Mouse (Mus musculus): ENCODE measurements around the gene Lef1. TPM values are rescaled to one million over a fixed set of nuclear protein-coding genes. Genes with fewer than 3 reads are reported as not detected.

The Lef1 gene
- polyA plus RNA-seq, 1 experiment from 2014 or later: 29.3 TPM

DNA sequence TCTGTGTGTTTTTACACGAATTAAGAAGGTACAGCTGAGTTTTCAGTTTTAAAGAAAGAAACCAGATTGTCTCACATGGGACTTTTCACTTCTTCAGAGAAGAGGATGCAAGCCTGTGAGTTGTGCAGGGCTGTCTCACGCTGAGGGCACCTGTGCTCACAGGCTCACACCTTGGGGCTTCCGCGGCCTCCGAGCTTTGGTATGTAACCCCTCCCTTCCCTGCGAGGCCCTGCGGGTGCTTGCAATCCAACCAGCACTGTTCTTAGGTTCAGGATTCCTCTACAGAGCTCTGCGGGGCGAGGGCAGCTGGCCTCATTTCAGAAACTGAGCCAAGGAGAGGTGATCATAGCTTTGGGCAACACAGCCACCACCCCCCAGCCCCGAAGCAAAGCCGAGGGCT is 46.1 kb downstream of the Lef1 start:
- peaks cover 33% of the 10 kb centered on the region for H3K4me1 ChIP-seq
- no peak for DNase-seq (ENCODE audit: low spot score)
- peak overlapping the region; percentile 67 for H3K27ac ChIP-seq
- H3K36me3 ChIP-seq: no peaks in the 10 kb centered on the region
- H3K27me3 ChIP-seq (ENCODE audit: insufficient read depth, poor library complexity, severe bottlenecking): no peaks in the 10 kb centered on the region
- no peaks in the 10 kb centered on the region for H3K9me3 ChIP-seq
- H3K4me3 ChIP-seq: 0 out of 2 replicates have a peak overlapping the region, but pooled peaks have one; percentile 15
- 29% methylated on average over 11 of the region's 11 CpGs for WGBS

DNA sequence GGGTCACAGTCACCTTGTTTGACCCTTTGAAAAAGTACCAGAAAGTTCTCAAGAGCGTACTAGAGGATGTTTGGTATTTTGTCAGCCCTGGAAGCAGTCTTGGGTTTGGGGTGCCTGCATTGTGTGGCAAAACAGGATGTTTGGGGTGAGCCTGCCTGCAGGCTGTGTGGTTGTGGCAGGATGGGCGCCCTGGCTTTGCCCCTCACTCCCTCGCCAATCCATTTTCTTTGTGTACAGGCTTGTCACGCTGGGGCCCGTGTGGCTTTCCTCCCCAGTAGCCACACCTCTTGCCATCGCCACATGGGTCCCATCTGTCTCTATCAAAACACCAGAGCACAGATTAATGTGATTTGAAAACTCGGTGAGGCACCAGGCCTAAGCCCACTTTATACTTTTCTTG is 47.2 kb downstream of the Lef1 start:
- 56% methylated on average over 7 of the region's 7 CpGs for WGBS
- peaks cover 40% of the 10 kb centered on the region for H3K4me1 ChIP-seq

DNA sequence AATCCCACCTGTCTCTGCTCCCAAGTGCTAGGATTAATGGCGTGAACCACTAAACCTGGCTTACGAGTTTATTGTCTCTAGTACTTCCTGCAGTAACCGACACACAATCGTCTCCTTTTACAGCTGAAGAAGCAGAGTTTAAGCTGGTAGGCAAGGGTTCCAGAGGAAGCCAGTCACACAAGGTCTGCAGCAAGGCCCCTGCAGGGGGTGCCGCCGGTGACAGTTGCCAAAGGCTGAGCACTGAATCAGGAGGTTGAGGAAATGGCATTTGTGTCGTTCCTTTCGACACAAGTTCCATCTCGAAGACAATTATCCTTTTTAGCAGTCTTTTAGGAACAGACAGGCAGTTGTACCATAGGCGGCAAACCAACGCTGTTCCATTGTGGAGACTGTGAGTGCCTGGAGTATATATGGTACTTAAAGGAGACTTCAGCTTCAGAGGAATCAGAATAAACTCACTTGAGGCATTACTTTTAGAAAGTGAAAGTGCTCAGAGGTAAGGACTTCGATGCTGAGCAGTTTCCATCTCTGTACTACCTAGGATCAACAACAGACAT is 49.0 kb downstream of the Lef1 start:
- no peaks in the 10 kb centered on the region for H3K27me3 ChIP-seq (ENCODE audit: insufficient read depth, poor library complexity, severe bottlenecking)
- no peak overlapping the region for H3K4me3 ChIP-seq
- no peaks in the 10 kb centered on the region for H3K36me3 ChIP-seq
- 51% methylated on average over 12 of the region's 12 CpGs for WGBS
- DNase-seq (ENCODE audit: low spot score): no peak
- peaks cover 40% of the 10 kb centered on the region for H3K4me1 ChIP-seq
- H3K9me3 ChIP-seq: no peaks in the 10 kb centered on the region
- no peak overlapping the region for H3K27ac ChIP-seq

More for the DNA sequence above, 47.2 kb downstream of the Lef1 start:
- H3K9me3 ChIP-seq: no peaks in the 10 kb centered on the region
- H3K4me3 ChIP-seq: no peak overlapping the region
- H3K27ac ChIP-seq: no peak overlapping the region
- DNase-seq (ENCODE audit: low spot score): no peak
- H3K36me3 ChIP-seq: no peaks in the 10 kb centered on the region
- H3K27me3 ChIP-seq (ENCODE audit: insufficient read depth, poor library complexity, severe bottlenecking): no peaks in the 10 kb centered on the region

DNA sequence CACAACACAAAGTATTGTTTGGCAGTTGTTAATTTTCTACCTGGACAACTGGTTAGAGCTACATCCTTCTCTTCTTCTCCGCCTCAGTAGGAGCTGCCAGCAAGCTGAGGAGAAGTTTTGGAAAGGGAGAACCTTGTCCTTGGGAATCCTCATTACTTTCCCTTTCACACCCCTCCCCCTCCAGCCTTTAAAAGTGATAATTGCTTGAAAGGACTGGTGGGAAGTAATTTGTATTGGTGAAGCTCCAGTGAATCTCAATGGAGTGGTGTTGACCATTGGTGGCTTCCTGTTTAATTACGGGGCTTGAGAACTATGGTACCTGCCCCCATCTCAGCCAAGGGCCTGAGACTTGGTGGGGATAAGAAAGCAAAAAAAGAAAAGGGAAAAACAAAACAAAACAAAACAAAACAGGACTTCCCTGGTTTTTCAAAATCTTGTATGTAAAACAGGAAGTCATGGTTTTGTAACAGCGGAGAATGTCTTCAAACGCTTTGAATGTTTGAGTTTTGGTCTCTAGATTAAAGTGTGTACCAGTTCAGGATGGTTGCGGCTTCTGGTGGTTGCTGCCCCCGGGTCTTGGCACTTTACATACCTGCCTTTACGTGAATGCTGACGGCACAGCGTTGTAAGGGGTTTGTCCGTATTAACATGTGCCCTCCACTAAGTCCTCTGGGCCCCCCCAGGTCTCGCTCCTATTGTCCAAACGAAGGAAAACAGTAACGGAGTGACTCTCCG is 49.8 kb downstream of the Lef1 start:
- Histone ChIP-seq H3K27ac (no peak overlapping the region), H3K4me3 (no peak overlapping the region), H3K4me1 (peaks cover 35% of the 10 kb centered on the region), H3K36me3 (no peaks in the 10 kb centered on the region), H3K27me3 (ENCODE audit: insufficient read depth, poor library complexity, severe bottlenecking) (no peaks in the 10 kb centered on the region), H3K9me3 (no peaks in the 10 kb centered on the region)
- WGBS: 75% methylated on average over 14 of the region's 14 CpGs
- DNase-seq (ENCODE audit: low spot score): no peak

DNA sequence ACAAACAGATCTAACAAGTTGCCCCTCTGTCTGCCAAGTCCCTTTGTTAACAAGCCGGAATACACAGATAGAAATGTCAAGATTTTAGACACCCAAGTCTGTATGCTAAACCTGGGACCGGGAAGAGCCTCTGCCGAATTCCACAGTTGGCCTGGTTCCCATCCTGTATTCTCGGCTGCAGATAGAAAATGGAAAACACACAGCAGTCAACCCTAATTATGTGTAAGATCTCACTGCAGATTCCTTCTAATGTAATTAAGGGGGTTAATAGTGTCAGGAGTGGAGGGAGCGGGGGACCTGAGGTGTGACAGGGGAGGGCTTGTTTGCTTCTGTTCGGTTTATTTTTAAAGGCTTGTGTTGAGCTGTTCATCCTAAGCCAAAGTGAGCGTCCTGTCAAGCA is 50.6 kb downstream of the Lef1 start:
- H3K4me1 ChIP-seq: peaks cover 27% of the 10 kb centered on the region
- H3K4me3 ChIP-seq: no peak overlapping the region
- no peak overlapping the region for H3K27ac ChIP-seq
- WGBS: 69% methylated on average over 7 of the region's 7 CpGs
- DNase-seq (ENCODE audit: low spot score): no peak
- no peaks in the 10 kb centered on the region for H3K36me3 ChIP-seq
- no peaks in the 10 kb centered on the region for H3K27me3 ChIP-seq (ENCODE audit: insufficient read depth, poor library complexity, severe bottlenecking)
- no peaks in the 10 kb centered on the region for H3K9me3 ChIP-seq

DNA sequence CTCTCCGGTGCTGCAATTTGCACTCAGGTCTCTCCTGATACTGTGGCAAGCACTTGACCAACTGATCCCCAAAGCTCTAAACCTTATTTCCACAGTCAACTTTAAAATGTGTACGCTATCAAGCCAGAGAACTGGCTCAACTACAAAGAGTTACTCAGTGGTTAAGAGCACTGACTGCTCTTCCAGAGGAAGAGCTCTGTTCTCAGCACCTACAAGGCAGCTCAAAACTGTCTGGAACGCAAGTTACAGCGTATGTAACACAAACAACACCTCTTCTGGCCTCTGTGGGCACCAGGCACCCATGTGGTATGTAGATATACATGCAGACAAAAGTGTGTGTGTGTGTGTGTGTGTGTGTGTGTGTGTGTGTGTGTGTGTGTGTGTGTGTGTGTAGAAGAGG is 57.5 kb downstream of the Lef1 start:
- no peaks in the 10 kb centered on the region for H3K9me3 ChIP-seq
- peaks cover 20% of the 10 kb centered on the region for H3K4me1 ChIP-seq
- no peak for DNase-seq (ENCODE audit: low spot score)
- no peak overlapping the region for H3K4me3 ChIP-seq
- no peaks in the 10 kb centered on the region for H3K27me3 ChIP-seq (ENCODE audit: insufficient read depth, poor library complexity, severe bottlenecking)
- no peaks in the 10 kb centered on the region for H3K36me3 ChIP-seq
- 84% methylated on average over 4 of the region's 4 CpGs for WGBS
- no peak overlapping the region for H3K27ac ChIP-seq

DNA sequence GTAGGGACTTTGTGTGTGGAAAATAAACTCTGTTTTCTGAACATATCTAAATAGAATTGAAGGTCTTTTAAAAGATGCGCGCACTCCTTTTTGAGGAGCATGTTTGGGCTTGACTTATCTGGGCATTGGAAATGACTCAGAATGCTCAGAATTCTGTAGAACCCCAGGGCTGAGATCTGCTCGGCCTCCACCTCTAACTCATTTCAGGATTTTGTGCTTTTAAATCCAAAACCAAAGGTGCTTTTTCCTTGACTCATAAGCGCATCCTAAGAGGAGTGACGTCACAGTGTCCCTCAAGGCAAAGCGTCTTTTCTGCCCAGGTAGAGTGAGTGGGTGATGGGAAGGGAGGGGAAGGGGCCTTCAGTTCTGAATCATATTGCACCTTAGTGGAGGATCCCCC is 58.9 kb downstream of the Lef1 start:
- peaks cover 30% of the 10 kb centered on the region for H3K4me1 ChIP-seq
- H3K9me3 ChIP-seq: no peaks in the 10 kb centered on the region
- H3K27ac ChIP-seq: no peak overlapping the region
- H3K27me3 ChIP-seq (ENCODE audit: insufficient read depth, poor library complexity, severe bottlenecking): no peaks in the 10 kb centered on the region
- H3K36me3 ChIP-seq: no peaks in the 10 kb centered on the region
- H3K4me3 ChIP-seq: no peak overlapping the region
- no peak for DNase-seq (ENCODE audit: low spot score)
- WGBS: 92% methylated on average over 6 of the region's 6 CpGs

DNA sequence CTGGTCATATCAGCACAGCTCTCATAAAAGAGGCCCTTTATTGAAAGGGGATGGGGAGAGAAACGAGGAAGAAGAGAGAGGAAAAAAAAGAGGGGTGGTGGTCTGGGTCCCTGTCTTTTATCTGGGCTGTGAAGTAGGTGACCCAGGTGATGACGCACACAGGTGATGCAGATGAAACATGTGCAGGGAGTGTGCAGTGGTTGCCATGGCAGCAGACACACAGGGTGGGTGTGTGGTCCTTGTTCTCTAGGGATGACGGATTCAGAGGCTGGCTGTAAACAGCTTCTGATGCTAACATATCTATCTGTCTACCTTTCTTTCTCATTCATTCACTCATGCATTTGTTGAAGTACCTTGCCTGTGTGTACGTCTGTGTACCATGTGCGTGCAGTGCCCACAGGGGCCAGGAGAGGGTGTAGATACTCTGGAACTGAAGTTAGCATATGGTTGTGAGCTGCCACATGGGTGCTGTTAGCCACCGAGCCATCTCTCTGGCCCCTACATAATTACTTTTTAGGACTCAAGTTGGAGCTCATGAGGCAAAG is 59.9 kb downstream of the Lef1 start:
- no peaks in the 10 kb centered on the region for H3K9me3 ChIP-seq
- 88% methylated on average over 6 of the region's 6 CpGs for WGBS

DNA sequence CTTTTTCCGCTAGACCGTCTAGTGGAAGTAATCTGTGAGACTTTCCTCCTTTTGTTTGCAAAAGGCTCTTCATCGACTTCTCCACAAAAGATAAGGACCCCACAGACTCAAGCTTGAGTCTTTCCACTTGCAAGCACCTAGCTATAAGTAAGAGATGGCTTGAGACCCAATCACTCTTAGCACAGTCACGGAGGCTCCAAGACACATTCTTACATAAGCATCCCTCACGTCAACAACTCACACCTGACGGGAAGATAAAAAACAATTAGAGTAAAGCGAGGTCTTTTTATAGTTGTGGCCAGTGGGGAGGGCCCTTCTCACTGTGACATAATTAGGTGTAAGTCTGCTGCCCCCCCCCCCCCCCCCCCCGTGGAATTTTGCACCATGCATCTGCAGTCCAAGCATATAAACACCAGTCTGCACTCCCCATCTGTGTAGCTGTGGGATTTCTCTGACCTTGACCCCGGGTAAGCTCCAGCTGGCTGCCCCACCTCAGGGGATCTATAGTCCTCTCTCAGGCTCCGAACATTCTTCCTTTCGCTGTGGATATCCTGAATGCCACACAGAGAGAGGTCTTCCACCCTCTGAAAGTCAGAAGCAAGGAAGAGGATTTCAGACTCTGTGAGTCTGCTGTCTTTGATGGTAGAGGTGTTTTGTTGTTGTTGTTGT is 61.2 kb downstream of the Lef1 start:
- Histone ChIP-seq H3K4me3 (no peak overlapping the region), H3K9me3 (no peaks in the 10 kb centered on the region), H3K27me3 (ENCODE audit: insufficient read depth, poor library complexity, severe bottlenecking) (no peaks in the 10 kb centered on the region), H3K36me3 (no peaks in the 10 kb centered on the region), H3K4me1 (peaks cover 32% of the 10 kb centered on the region), H3K27ac (peak overlapping the region; percentile 67; the same call in 1 of the 2 replicates)
- no peak for DNase-seq (ENCODE audit: low spot score)
- WGBS: 39% methylated on average over 10 of the region's 11 CpGs

More for the DNA sequence above, 59.9 kb downstream of the Lef1 start:
- no peaks in the 10 kb centered on the region for H3K36me3 ChIP-seq
- DNase-seq (ENCODE audit: low spot score): no peak
- H3K27ac ChIP-seq: no peak overlapping the region
- no peaks in the 10 kb centered on the region for H3K27me3 ChIP-seq (ENCODE audit: insufficient read depth, poor library complexity, severe bottlenecking)
- no peak overlapping the region for H3K4me3 ChIP-seq
- peaks cover 30% of the 10 kb centered on the region for H3K4me1 ChIP-seq

DNA sequence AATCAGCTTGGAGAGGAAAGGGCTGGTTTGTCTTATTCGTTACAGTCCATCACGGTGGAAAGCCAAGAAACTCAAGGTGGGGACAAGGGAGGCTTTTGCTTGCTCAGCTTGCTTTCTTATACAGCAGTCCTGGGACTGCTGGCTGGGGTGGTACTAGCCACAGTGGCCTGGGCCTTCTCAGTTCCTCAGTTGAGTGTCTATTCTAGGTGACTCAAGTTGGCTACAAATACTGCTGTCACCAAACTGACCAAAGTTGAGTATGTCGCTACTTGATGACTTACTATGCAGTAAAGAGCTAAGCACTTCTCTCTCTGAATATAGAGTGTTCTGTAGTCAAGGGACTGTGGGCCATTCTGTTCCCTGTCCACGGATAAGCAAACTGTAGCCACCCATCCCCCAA is 62.0 kb downstream of the Lef1 start:
- Histone ChIP-seq H3K9me3 (no peaks in the 10 kb centered on the region), H3K27ac (no peak overlapping the region), H3K4me1 (peaks cover 32% of the 10 kb centered on the region), H3K27me3 (ENCODE audit: insufficient read depth, poor library complexity, severe bottlenecking) (no peaks in the 10 kb centered on the region), H3K36me3 (no peaks in the 10 kb centered on the region), H3K4me3 (no peak overlapping the region)
- WGBS: 72% methylated on average over 4 of the region's 4 CpGs
- no peak for DNase-seq (ENCODE audit: low spot score)

DNA sequence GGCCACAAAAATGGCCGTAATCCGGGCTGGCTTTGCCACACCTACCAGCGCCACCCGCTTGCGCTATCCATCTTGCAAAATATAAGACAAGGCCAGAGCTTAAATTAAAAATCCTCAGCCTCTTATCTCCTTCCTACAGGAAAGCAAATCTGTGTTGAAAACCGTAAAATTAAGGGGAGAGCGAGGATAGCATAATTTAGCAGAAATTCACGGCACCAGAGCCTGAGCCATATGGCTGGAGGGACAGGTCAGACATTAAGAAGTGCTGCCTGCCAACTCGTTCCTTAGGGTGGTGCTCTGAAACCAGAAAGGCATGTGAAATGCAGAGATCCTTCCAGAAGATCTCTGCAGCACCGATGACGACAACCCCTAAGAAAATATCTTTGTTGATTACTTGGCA is 70.7 kb downstream of the Lef1 start:
- Histone ChIP-seq H3K36me3 (peaks cover 5% of the 10 kb centered on the region; the same call in 1 of the 2 replicates), H3K4me3 (no peak overlapping the region), H3K27ac (no peak overlapping the region), H3K9me3 (no peaks in the 10 kb centered on the region), H3K27me3 (ENCODE audit: insufficient read depth, poor library complexity, severe bottlenecking) (no peaks in the 10 kb centered on the region), H3K4me1 (0 out of 2 replicates have a peak, but pooled peaks cover 2% of the 10 kb centered on the region)
- WGBS: 85% methylated on average over 11 of the region's 11 CpGs
- DNase-seq (ENCODE audit: low spot score): no peak

DNA sequence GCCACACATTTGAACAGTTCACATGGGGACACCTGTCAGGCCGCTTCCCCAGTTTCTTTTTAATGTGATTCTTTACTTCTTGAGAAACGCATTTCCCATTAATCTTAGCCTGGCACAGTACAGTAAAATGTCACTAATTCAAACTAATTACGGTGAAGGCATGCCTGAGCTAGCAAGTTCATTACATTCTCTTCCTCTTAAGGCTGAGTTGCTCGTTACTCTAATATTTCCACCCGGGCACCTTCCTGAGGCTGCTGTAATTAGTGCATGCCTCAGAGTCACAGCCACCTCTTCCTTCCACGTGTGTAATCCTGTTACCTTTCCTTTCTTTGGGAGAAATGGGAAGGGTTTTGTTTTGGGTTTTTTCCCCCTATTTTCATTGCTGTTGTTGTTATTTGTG is 71.9 kb downstream of the Lef1 start:
- Histone ChIP-seq H3K36me3 (peaks cover 8% of the 10 kb centered on the region; the same call in 1 of the 2 replicates), H3K4me3 (no peak overlapping the region), H3K4me1 (no peaks in the 10 kb centered on the region), H3K27me3 (ENCODE audit: insufficient read depth, poor library complexity, severe bottlenecking) (no peaks in the 10 kb centered on the region), H3K27ac (no peak overlapping the region), H3K9me3 (no peaks in the 10 kb centered on the region)
- DNase-seq (ENCODE audit: low spot score): no peak
- WGBS: 71% methylated on average over 6 of the region's 6 CpGs

DNA sequence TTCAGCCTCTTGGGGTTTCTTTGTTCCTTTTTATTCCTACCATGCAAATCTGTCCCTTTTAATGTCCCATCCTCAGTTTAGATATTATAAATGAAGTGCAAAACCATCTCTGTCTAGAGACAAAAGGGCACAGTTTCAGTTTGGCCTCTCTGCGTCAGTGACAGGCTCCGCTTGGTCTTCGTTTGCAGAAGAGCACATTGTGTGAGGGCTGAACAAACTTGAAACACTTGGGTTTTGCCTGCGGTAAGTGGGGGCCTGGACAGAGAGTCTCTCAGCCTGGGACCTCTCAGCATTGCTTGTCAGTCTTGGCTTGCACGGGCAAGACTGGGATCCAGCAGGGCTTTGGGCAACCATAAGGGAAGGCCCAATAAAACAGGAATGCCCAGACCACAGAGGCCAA is 75.9 kb downstream of the Lef1 start:
- WGBS: 81% methylated on average over 5 of the region's 5 CpGs
- Histone ChIP-seq H3K4me1 (peaks cover 14% of the 10 kb centered on the region), H3K9me3 (no peaks in the 10 kb centered on the region), H3K4me3 (no peak overlapping the region), H3K27ac (no peak overlapping the region), H3K27me3 (ENCODE audit: insufficient read depth, poor library complexity, severe bottlenecking) (no peaks in the 10 kb centered on the region), H3K36me3 (peaks cover 8% of the 10 kb centered on the region; the same call in 1 of the 2 replicates)
- DNase-seq (ENCODE audit: low spot score): no peak

All from heart, embryonic 10.5 days (tissue).